In the genomic region with DNA sequence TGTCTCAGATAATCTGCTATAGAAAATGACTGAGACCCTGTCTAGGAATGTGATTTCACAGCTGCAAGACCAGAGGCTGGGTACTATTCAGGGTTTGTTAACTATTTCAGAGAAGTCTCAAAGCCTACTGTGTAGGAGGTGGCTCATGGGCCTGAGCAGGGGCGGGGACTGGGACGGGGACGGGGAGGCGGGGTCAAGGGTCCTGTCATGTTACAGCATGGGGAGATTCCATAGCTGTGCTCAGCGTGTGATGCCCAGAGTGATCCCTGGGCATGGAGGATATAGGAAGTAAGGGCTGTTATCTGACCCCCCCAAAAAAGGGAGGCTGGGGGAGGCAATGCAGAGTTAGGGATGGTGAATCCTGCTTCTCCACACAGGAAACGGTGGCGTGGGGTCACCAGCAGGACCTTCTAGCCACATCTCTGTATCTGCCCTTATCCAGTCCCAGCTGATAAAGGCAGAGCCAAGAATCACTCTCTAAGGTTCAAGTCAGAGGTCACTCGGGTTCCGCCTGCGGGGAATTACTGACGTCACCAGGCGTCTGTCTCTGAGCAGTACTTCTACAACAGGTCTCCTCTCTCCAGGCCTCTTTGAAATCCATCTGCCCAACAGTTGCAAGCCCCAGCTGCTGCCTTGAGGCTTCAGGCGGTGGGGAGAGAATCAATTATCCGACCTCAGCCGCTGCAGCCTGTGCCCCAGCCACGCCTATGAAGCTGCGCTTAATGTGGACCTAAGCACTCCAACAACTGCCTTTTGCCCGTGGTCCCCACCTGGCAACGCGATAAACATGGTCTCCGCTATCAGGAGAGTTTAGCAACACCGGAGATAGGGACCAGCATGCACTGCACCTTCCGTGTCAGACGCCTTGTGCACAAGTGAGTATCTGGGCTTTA, we compare ENCODE assay signal across 9 mouse cellular contexts. TPM values are rescaled to one million over a fixed set of nuclear protein-coding genes. Genes with fewer than 3 reads are reported as not detected.
A peak's percentile ranks its signal among the peaks of the same experiment; 100 is the strongest.
DNase-seq lines count a peak whose midpoint lies in the region; ATAC-seq lines count a peak whose summit lies in the region.
"Had no signal": no experiment of that assay in that cellular context is flagged by ENCODE, and none has a peak within 500 bp of the region (broad histone marks: within the 10 kb centered on the region; RNA-seq: fewer than 3 reads in every experiment).

No protein-coding gene starts in this region.

- H3K9me3 ChIP-seq in midbrain, embryonic 10.5 days (replicated peaks), result no peaks in the 10 kb centered on the region
- H3K9me3 ChIP-seq in midbrain, embryonic 16.5 days (replicated peaks; ENCODE audit: control insufficient read depth, low read length, poor library complexity, severe bottlenecking), result no peaks in the 10 kb centered on the region
- no peaks in the 10 kb centered on the region for H3K9me3 ChIP-seq in hindbrain, embryonic 11.5 days (ENCODE audit: control insufficient read depth, low read length)
- H3K9me3 ChIP-seq in limb, embryonic 15.5 days, result no peaks in the 10 kb centered on the region
- no peaks in the 10 kb centered on the region for H3K9me3 ChIP-seq in neural tube, embryonic 13.5 days
- H3K9me3 ChIP-seq: megakaryocyte, embryonic 14.5 days had no signal

- 32% methylated on average over 24 of the region's 24 CpGs for WGBS in midbrain, embryonic 10.5 days
- 34% methylated on average over 24 of the region's 24 CpGs for WGBS in midbrain, embryonic 16.5 days
- 24% methylated on average over 24 of the region's 24 CpGs for WGBS in hindbrain, embryonic 11.5 days
- WGBS in limb, embryonic 15.5 days, result 20% methylated on average over 24 of the region's 24 CpGs
- WGBS in neural tube, embryonic 13.5 days, result 30% methylated on average over 24 of the region's 24 CpGs

- H3K27me3 ChIP-seq in midbrain, embryonic 10.5 days (ENCODE audit: low read depth, poor library complexity, severe bottlenecking), result no peaks in the 10 kb centered on the region
- no peaks in the 10 kb centered on the region for H3K27me3 ChIP-seq in midbrain, embryonic 16.5 days (ENCODE audit: control insufficient read depth, insufficient read depth, low read depth, low read length)
- H3K27me3 ChIP-seq in hindbrain, embryonic 11.5 days (ENCODE audit: control insufficient read depth, insufficient read depth, low read length), result no peaks in the 10 kb centered on the region
- no peaks in the 10 kb centered on the region for H3K27me3 ChIP-seq in limb, embryonic 15.5 days
- no peaks in the 10 kb centered on the region for H3K27me3 ChIP-seq in neural tube, embryonic 13.5 days

- H3K4me1 ChIP-seq in midbrain, embryonic 10.5 days, result peaks cover 48% of the 10 kb centered on the region
- peaks cover 12% of the 10 kb centered on the region; the same call in 1 of the 2 replicates for H3K4me1 ChIP-seq in midbrain, embryonic 16.5 days (ENCODE audit: control insufficient read depth, insufficient read depth, low read length)
- peaks cover 7% of the 10 kb centered on the region for H3K4me1 ChIP-seq in hindbrain, embryonic 11.5 days (replicated peaks; ENCODE audit: control insufficient read depth, insufficient read depth, low read length)
- H3K4me1 ChIP-seq in limb, embryonic 15.5 days, result peaks cover 30% of the 10 kb centered on the region
- H3K4me1 ChIP-seq in neural tube, embryonic 13.5 days (replicated peaks), result peaks cover 36% of the 10 kb centered on the region

- 0 out of 2 replicates have a peak overlapping the region, but pooled peaks have one; percentile 9 for H3K4me3 ChIP-seq in midbrain, embryonic 10.5 days
- H3K4me3 ChIP-seq in midbrain, embryonic 16.5 days (ENCODE audit: low read depth, low read length), result no peak overlapping the region
- H3K4me3 ChIP-seq in hindbrain, embryonic 11.5 days (ENCODE audit: low read depth, low read length), result no peak overlapping the region
- no peak overlapping the region for H3K4me3 ChIP-seq in limb, embryonic 15.5 days
- no peak overlapping the region for H3K4me3 ChIP-seq in neural tube, embryonic 13.5 days
- H3K4me3 ChIP-seq: megakaryocyte, embryonic 14.5 days had no signal

- no peaks in the 10 kb centered on the region for H3K36me3 ChIP-seq in midbrain, embryonic 10.5 days
- no peaks in the 10 kb centered on the region for H3K36me3 ChIP-seq in midbrain, embryonic 16.5 days (ENCODE audit: control insufficient read depth, insufficient read depth, low read length)
- H3K36me3 ChIP-seq in hindbrain, embryonic 11.5 days (ENCODE audit: control insufficient read depth, insufficient read depth, low read length), result no peaks in the 10 kb centered on the region
- no peaks in the 10 kb centered on the region for H3K36me3 ChIP-seq in limb, embryonic 15.5 days
- no peaks in the 10 kb centered on the region for H3K36me3 ChIP-seq in neural tube, embryonic 13.5 days

- H3K9ac ChIP-seq in midbrain, embryonic 16.5 days (ENCODE audit: low read depth, low read length), result no peak overlapping the region
- no peak overlapping the region for H3K9ac ChIP-seq in hindbrain, embryonic 11.5 days (ENCODE audit: low read depth, low read length)
- H3K9ac ChIP-seq in limb, embryonic 15.5 days, result no peak overlapping the region
- no peak overlapping the region for H3K9ac ChIP-seq in neural tube, embryonic 13.5 days

- H3K4me2 ChIP-seq in midbrain, embryonic 16.5 days (ENCODE audit: low read length), result no peak overlapping the region
- 0 out of 2 replicates have a peak overlapping the region, but pooled peaks have one; percentile 7 for H3K4me2 ChIP-seq in hindbrain, embryonic 11.5 days (replicated peaks; ENCODE audit: low read depth, low read length)
- 0 out of 2 replicates have a peak overlapping the region, but pooled peaks have one; percentile 4 for H3K4me2 ChIP-seq in limb, embryonic 15.5 days
- H3K4me2 ChIP-seq in neural tube, embryonic 13.5 days, result peak overlapping the region; percentile 11

- H3K27ac ChIP-seq in midbrain, embryonic 10.5 days (replicated peaks), result peak overlapping the region; percentile 60
- H3K27ac ChIP-seq in midbrain, embryonic 16.5 days (ENCODE audit: low read length), result no peak overlapping the region
- H3K27ac ChIP-seq in hindbrain, embryonic 11.5 days (ENCODE audit: low read depth, low read length), result peak overlapping the region; percentile 51; the same call in 1 of the 2 replicates
- H3K27ac ChIP-seq in limb, embryonic 15.5 days, result no peak overlapping the region
- H3K27ac ChIP-seq in neural tube, embryonic 13.5 days (replicated peaks), result peak overlapping the region; percentile 0; the same call in 1 of the 2 replicates

- no peak for ATAC-seq in midbrain, embryonic 16.5 days
- peak; percentile 79 for ATAC-seq in hindbrain, embryonic 11.5 days (ENCODE audit: low FRiP score)
- peak; percentile 44; the same call in 1 of the 2 replicates for ATAC-seq in limb, embryonic 15.5 days (ENCODE audit: insufficient number of reproducible peaks, low FRiP score, low TSS enrichment, low read depth)
- no peak for ATAC-seq in neural tube, embryonic 13.5 days (ENCODE audit: low read depth)
- no peak for ATAC-seq in megakaryocyte progenitor cell, adult 5-6 weeks (replicated peaks; ENCODE audit: poor library complexity)

- peak; percentile 71 for DNase-seq in midbrain, embryonic 10.5 days (ENCODE audit: low spot score)
- DNase-seq in hindbrain, embryonic 11.5 days (ENCODE audit: low spot score), result peak; percentile 78
- DNase-seq in spleen, adult 18-20 months, result no peak
- DNase-seq in cerebellum, adult 9-10 months, result no peak

RNA-seq across cellular contexts. Expression of a gene that starts 33.9 kb away (rescaled TPM):
- polyA plus RNA-seq in midbrain, embryonic 10.5 days (2016; fragmentation: Nextera tagmentation; extraction: Ambion mirVana), result 7.2 and 7.8 TPM in 2 replicates
- polyA plus RNA-seq in midbrain, embryonic 16.5 days (2015; fragmentation: Nextera tagmentation; extraction: Ambion mirVana), result 4.2 and 4.6 TPM in 2 replicates
- 7.0 and 8.1 TPM in 2 replicates for polyA plus RNA-seq in hindbrain, embryonic 11.5 days (2014; fragmentation: Nextera tagmentation; extraction: Ambion mirVana)
- polyA plus RNA-seq in limb, embryonic 15.5 days (2015; fragmentation: Nextera tagmentation; extraction: Ambion mirVana), result 17.3 and 17.8 TPM in 2 replicates
- 6.2 and 8.0 TPM in 2 replicates for polyA plus RNA-seq in neural tube, embryonic 13.5 days (2015; fragmentation: Nextera tagmentation; extraction: Ambion mirVana)
- 23.3 and 24.7 TPM in 2 replicates for total RNA-seq in megakaryocyte progenitor cell, adult 5-6 weeks (2015)
- 18.2 and 20.0 TPM in 2 replicates for total RNA-seq in megakaryocyte progenitor cell, adult 5-6 weeks (2017)

Comparison
In these comparisons a context has a peak if more than half of its experiments do, and no peak if none do; other contexts are left out.
1. H3K27ac ChIP-seq: peak in midbrain, embryonic 10.5 days (single experiment), hindbrain, embryonic 11.5 days (single experiment) and neural tube, embryonic 13.5 days (single experiment); none in midbrain, embryonic 16.5 days (single experiment) and limb, embryonic 15.5 days (single experiment).
2. DNase-seq: peak in midbrain, embryonic 10.5 days (single experiment) and hindbrain, embryonic 11.5 days (single experiment); none in spleen, adult 18-20 months (0 of 2) and cerebellum, adult 9-10 months (single experiment).
3. ATAC-seq: peak in hindbrain, embryonic 11.5 days (single experiment) and limb, embryonic 15.5 days (single experiment); none in midbrain, embryonic 16.5 days (single experiment), neural tube, embryonic 13.5 days (single experiment) and megakaryocyte progenitor cell, adult 5-6 weeks (single experiment).